8 mouse cellular contexts compared by ENCODE assay signal in the genomic region with DNA sequence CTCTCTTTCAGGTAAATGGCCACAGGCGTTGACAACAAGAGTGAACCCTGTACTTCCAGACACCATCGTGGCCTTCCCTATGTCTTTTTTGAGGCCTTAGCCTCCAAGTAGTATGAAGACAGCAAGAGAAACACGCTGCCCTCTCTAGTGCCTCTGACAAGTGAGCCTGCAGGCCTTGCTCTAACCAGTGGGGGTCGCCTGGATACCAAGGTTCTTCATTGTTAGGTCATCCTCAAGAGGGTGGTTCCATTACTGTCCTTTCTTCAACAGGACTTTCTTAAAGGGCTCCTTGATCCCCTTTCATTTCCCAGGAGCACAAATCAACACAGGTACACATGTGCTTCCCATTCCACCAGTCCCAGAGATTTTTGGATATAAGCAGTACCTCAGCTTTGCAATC.
DNase-seq lines count a peak whose midpoint lies in the region; ATAC-seq lines count a peak whose summit lies in the region.

No protein-coding gene starts in this region.

- H3K27ac ChIP-seq in forebrain, embryonic 15.5 days (replicated peaks) = no peak overlapping the region

- no peak overlapping the region for H3K4me3 ChIP-seq in forebrain, embryonic 15.5 days

- 50% methylated on average over 4 of the region's 4 CpGs for WGBS in forebrain, embryonic 15.5 days

- no peak overlapping the region for H3K9ac ChIP-seq in forebrain, embryonic 15.5 days (replicated peaks)

- ATAC-seq in forebrain, embryonic 15.5 days (replicated peaks) = peak; percentile 84
- no peak for ATAC-seq in CD4-positive, CD25-positive, alpha-beta regulatory T cell, adult 4 months

- no peak overlapping the region for H3K4me2 ChIP-seq in forebrain, embryonic 15.5 days (replicated peaks)

- H3K36me3 ChIP-seq in forebrain, embryonic 15.5 days = no peaks in the 10 kb centered on the region

- no peaks in the 10 kb centered on the region for H3K27me3 ChIP-seq in forebrain, embryonic 15.5 days

- H3K9me3 ChIP-seq in forebrain, embryonic 15.5 days = no peaks in the 10 kb centered on the region

- no peaks in the 10 kb centered on the region for H3K4me1 ChIP-seq in forebrain, embryonic 15.5 days

- DNase-seq in adrenal gland, postnatal 14 days = peak; percentile 19
- DNase-seq in adrenal gland, adult 18-20 months (ENCODE audit: low spot score in 2 of 2) = no peak
- peak; percentile 28 for DNase-seq in urinary bladder, postnatal 14 days (ENCODE audit: low spot score)
- DNase-seq in urinary bladder, adult 2 months (ENCODE audit: low spot score) = no peak
- DNase-seq in layer of hippocampus, postnatal 10 days (ENCODE audit: low spot score in 2 of 2) = peak; percentile 49 to 66
- DNase-seq in neural tube, embryonic 10.5 days (ENCODE audit: extremely low spot score, low spot score) = peak; percentile 37

Comparison
In these comparisons a context has a peak if more than half of its experiments do, and no peak if none do; other contexts are left out.
1. DNase-seq: peak in adrenal gland, postnatal 14 days (single experiment), urinary bladder, postnatal 14 days (single experiment), layer of hippocampus, postnatal 10 days (2 of 2) and neural tube, embryonic 10.5 days (single experiment); none in adrenal gland, adult 18-20 months (0 of 2) and urinary bladder, adult 2 months (single experiment).